Mouse (Mus musculus): Measurements from ENCODE around the gene Cldn3. TPM values are rescaled to one million over a fixed set of nuclear protein-coding genes. Genes with fewer than 3 reads are reported as not detected.
"Not testable (repeated sequence)": the region's sequence is repeated elsewhere in the genome, so short reads cannot be mapped to it uniquely, and the experiment has no call there.

The Cldn3 gene
- 113 and 143 TPM in 2 replicates for polyA plus RNA-seq (2014; fragmentation: Nextera tagmentation; extraction: Ambion mirVana)

DNA sequence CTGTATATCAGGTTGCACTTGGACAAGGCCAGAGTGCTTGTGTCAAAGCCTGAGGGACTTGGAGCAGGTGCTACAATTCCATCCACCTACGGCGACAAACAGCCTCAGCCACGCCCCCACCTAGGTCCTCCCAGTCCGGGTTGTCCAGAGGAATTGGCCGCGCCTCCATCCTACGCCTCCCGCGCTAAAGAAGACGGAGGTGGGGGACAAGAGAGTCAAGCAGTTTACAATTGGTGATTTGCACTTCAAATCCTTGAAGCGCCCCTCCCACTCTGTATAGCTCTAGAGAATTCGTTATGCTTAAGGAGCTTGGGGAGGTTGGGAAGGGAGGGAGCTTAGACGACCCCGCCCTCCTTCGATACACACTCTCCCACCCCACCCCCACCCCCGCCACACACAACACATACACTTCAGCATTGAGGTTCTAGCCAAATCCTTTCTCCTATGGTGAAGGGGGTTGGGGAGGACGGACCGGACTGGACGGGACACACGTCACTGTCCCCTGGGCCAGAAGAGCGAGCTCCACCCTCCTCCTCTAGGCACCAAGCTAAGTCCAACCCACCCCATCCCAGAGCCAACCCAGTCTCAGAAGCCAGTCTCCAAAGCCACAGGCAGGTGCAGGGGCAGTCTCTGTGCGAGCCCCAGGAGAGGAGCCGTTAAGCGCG lies at the start of gene Cldn3:
Gene Cldn3 (plus strand): TSS at position 582 of the 665 bp plus-strand sequence.
- H3K9ac ChIP-seq (ENCODE audit: low read length), result peak within 1 kb of the TSS; percentile 65
- H3K4me2 ChIP-seq (ENCODE audit: low read length), result peak within 1 kb of the TSS; percentile 46
- DNase-seq (ENCODE audit: low spot score) (peak; percentile 84), ATAC-seq (replicated peaks; ENCODE audit: low FRiP score, low TSS enrichment, low read depth) (peak; percentile 91)
- no peaks in the 10 kb centered on the region for H3K9me3 ChIP-seq (ENCODE audit: control insufficient read depth, low read length)
- peaks cover 4% of the 10 kb centered on the region; the same call in 1 of the 2 replicates for H3K4me1 ChIP-seq (replicated peaks; ENCODE audit: control insufficient read depth, insufficient read depth, low read length)
- peak within 1 kb of the TSS; percentile 30 for H3K4me3 ChIP-seq (ENCODE audit: low read depth, low read length)
- peaks cover 46% of the 10 kb centered on the region for H3K27me3 ChIP-seq (replicated peaks; ENCODE audit: control insufficient read depth, insufficient read depth, low read length)
- no peaks in the 10 kb centered on the region for H3K36me3 ChIP-seq (ENCODE audit: control insufficient read depth, insufficient read depth, low read length)
- H3K27ac ChIP-seq (ENCODE audit: low read depth), result peak within 1 kb of the TSS; percentile 87
- WGBS, result under 1% methylated on average over 25 of the region's 25 CpGs

DNA sequence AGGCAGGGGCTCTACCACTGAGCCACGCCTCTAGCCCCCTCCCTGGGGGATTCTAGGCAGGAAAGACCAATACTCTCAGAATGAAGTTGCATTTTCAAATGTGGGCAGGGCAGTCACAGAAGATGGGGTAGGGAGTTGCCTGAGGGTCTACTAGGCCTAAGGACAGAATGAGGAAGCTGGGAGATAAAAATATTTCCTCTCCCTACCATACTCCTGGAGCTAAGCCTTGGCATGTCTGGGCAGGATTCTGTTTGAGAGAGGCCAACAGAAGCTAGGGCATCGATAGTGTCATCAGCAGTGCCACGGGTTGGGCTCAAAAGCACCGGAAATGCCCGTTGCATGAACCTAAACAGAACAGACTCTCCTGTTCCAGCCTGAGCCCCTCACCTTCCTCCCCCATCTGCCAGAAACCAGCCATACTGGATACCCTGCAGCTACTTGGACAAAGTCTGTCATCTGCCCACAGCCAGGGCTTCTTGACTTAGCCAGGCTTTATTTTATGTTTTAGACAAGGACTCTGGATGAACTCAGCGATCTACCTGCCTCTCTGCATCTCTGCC lies 49.3 kb upstream of the Cldn3 start:
- Histone ChIP-seq H3K4me2 (ENCODE audit: low read length) (no peak overlapping the region), H3K4me1 (replicated peaks; ENCODE audit: control insufficient read depth, insufficient read depth, low read length) (0 out of 2 replicates have a peak, but pooled peaks cover 5% of the 10 kb centered on the region), H3K9me3 (ENCODE audit: control insufficient read depth, low read length) (no peaks in the 10 kb centered on the region), H3K27me3 (replicated peaks; ENCODE audit: control insufficient read depth, insufficient read depth, low read length) (no peaks in the 10 kb centered on the region), H3K27ac (ENCODE audit: low read depth) (no peak overlapping the region), H3K36me3 (ENCODE audit: control insufficient read depth, insufficient read depth, low read length) (no peaks in the 10 kb centered on the region), H3K4me3 (ENCODE audit: low read depth, low read length) (no peak overlapping the region), H3K9ac (ENCODE audit: low read length) (no peak overlapping the region)
- 87% methylated on average over 6 of the region's 6 CpGs for WGBS
- no peak for DNase-seq (ENCODE audit: low spot score)
- ATAC-seq (replicated peaks; ENCODE audit: low FRiP score, low TSS enrichment, low read depth), result no peak

DNA sequence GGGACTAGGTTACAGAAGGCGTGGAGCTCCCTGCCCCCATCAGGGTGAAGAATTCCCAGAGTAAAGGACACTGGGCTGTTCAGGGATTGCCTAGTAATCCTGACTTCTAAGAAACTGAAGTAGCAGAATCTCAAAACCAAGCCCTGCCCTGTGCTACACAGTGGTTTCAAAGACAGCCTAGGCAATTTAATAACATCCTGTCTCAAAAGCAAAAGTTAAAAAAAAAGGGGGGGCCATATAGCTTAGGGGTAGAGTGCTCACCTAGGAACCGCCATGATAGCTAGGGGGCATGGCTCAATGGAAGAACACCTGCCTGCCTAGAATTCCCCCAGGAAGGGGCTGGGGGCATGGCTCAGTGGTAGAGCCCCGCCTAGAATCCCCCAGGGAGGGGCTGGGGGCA lies 46.9 kb upstream of the Cldn3 start:
- H3K9ac ChIP-seq (ENCODE audit: low read length), result no peak overlapping the region
- no peak overlapping the region for H3K4me3 ChIP-seq (ENCODE audit: low read depth, low read length)
- ATAC-seq (replicated peaks; ENCODE audit: low FRiP score, low TSS enrichment, low read depth) (no peak), DNase-seq (ENCODE audit: low spot score) (no peak)
- no peaks in the 10 kb centered on the region; the same call in 1 of the 2 replicates for H3K4me1 ChIP-seq (replicated peaks; ENCODE audit: control insufficient read depth, insufficient read depth, low read length)
- whole genome bisulfite sequencing, result 74% methylated on average over 3 of the region's 3 CpGs
- H3K36me3 ChIP-seq (ENCODE audit: control insufficient read depth, insufficient read depth, low read length), result no peaks in the 10 kb centered on the region
- H3K9me3 ChIP-seq (ENCODE audit: control insufficient read depth, low read length), result no peaks in the 10 kb centered on the region
- H3K27ac ChIP-seq (ENCODE audit: low read depth), result no peak overlapping the region
- H3K4me2 ChIP-seq (ENCODE audit: low read length), result no peak overlapping the region
- H3K27me3 ChIP-seq (replicated peaks; ENCODE audit: control insufficient read depth, insufficient read depth, low read length), result no peaks in the 10 kb centered on the region

DNA sequence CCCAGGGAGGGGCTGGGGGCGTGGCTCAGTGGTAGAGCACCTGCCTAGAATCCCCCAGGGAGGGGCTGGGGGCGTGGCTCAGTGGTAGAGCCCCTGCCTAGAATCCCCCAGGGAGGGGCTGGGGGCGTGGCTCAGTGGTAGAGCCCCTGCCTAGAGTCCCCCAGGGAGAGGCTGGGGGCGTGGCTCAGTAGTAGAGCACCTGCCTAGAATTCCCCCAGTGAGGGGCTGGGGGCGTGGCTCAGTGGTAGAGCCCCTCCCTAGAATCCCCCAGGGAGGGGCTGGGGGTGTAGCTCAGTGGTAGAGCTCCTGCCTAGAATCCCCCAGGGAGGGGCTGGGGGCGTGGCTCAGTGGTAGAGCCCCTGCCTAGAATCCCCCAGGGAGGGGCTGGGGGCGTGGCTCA lies 46.5 kb upstream of the Cldn3 start:
- WGBS, result 96% methylated on average over 2 of the region's 7 CpGs
- not testable (repeated sequence) for H3K4me1 ChIP-seq (replicated peaks; ENCODE audit: control insufficient read depth, insufficient read depth, low read length); DNase-seq (ENCODE audit: low spot score); H3K4me3 ChIP-seq (ENCODE audit: low read depth, low read length); H3K36me3 ChIP-seq (ENCODE audit: control insufficient read depth, insufficient read depth, low read length); H3K27me3 ChIP-seq (replicated peaks; ENCODE audit: control insufficient read depth, insufficient read depth, low read length); H3K27ac ChIP-seq (ENCODE audit: low read depth); H3K9me3 ChIP-seq (ENCODE audit: control insufficient read depth, low read length); ATAC-seq (replicated peaks; ENCODE audit: low FRiP score, low TSS enrichment, low read depth); H3K4me2 ChIP-seq (ENCODE audit: low read length); H3K9ac ChIP-seq (ENCODE audit: low read length)

DNA sequence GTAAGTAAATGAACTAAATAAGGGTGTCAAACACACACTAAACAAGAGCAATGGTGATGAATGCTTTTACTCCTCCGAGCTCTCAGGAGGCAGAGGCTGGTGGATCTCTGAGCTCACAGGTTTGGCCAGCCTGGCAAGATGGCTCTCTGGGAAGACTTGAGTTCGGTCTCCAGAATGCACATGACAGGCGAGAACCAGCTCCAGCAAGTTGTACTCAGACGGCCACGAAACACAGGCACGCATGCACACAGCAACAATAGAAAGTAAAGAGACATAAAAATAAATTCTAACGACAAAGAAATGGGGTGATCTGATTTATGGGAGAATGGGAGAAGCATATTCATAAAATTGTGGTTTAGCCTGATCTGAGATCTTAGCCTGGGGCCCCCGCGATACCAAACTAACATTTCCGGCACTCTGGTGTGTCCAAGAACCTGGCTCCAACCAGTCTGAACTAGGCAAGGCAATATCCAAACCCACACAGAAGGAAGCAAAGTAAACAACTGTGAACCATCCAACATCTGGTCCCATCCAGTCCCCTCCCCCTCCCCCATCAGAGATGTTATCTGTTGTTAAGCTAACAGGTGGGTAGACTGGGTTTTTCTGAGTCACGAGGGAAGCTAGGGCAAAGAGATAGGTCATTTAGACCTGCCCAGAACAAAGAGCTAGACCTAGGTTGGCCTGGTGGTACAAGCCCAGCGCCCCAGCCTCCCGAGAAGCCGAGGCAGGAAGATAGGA lies 44.4 kb upstream of the Cldn3 start:
- DNase-seq (ENCODE audit: low spot score) (no peak), ATAC-seq (replicated peaks; ENCODE audit: low FRiP score, low TSS enrichment, low read depth) (no peak)
- H3K4me2 ChIP-seq (ENCODE audit: low read length), result no peak overlapping the region
- no peaks in the 10 kb centered on the region for H3K9me3 ChIP-seq (ENCODE audit: control insufficient read depth, low read length)
- H3K27ac ChIP-seq (ENCODE audit: low read depth), result 0 out of 2 replicates have a peak overlapping the region, but pooled peaks have one; percentile 1
- peaks cover 10% of the 10 kb centered on the region for H3K27me3 ChIP-seq (replicated peaks; ENCODE audit: control insufficient read depth, insufficient read depth, low read length)
- H3K4me3 ChIP-seq (ENCODE audit: low read depth, low read length), result no peak overlapping the region
- H3K9ac ChIP-seq (ENCODE audit: low read length), result no peak overlapping the region
- no peaks in the 10 kb centered on the region for H3K36me3 ChIP-seq (ENCODE audit: control insufficient read depth, insufficient read depth, low read length)
- H3K4me1 ChIP-seq (replicated peaks; ENCODE audit: control insufficient read depth, insufficient read depth, low read length), result peaks cover under 1% of the 10 kb centered on the region
- 58% methylated on average over 14 of the region's 14 CpGs for WGBS

DNA sequence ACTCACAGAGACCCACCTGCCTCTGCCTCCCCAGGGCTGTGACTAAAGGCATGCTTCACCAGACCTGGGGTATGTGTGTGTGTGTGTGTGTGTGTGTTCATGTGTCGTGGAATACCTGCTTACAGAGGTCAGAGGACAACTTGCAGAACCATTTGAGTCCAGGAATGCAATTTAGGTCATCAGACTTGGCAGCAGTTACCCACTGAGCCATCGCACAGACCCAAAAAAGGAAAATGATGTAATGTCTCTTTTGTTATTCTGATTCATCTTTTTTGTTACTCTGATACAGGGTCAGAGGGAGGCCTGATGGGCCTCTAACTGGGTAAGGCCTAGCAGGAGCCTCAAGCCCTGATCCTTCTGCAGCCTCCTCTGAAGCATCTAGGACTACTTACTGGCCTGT lies 43.3 kb upstream of the Cldn3 start:
- DNase-seq (ENCODE audit: low spot score), result no peak
- WGBS, result 74% methylated on average over 2 of the region's 2 CpGs

DNA sequence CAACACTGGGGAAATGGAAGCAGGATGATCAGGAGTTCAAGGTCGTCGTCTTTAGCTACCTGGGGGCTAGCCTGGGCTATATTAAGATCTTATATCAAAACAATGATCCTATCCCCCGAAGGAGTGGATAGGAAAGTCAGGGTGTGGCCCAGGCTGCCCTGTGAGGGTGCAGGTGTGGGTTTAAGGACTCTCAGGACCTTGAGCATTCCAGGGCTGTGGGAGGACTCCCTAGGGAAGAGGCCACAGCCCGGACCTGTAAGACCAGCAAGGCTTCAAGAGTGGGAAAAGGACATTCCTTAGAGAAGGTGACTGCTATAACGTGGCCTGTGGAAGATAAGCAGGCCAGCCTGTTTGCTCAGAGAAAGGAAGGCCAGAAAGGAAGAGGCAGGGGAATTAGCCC lies 41.8 kb upstream of the Cldn3 start:
- H3K36me3 ChIP-seq (ENCODE audit: control insufficient read depth, insufficient read depth, low read length), result no peaks in the 10 kb centered on the region
- H3K4me2 ChIP-seq (ENCODE audit: low read length), result peak overlapping the region; percentile 37
- H3K9me3 ChIP-seq (ENCODE audit: control insufficient read depth, low read length), result no peaks in the 10 kb centered on the region
- no peak overlapping the region for H3K9ac ChIP-seq (ENCODE audit: low read length)
- 0 out of 2 replicates have a peak overlapping the region, but pooled peaks have one; percentile 4 for H3K27ac ChIP-seq (ENCODE audit: low read depth)
- peaks cover 15% of the 10 kb centered on the region for H3K27me3 ChIP-seq (replicated peaks; ENCODE audit: control insufficient read depth, insufficient read depth, low read length)
- ATAC-seq (replicated peaks; ENCODE audit: low FRiP score, low TSS enrichment, low read depth) (no peak), DNase-seq (ENCODE audit: low spot score) (no peak)
- H3K4me1 ChIP-seq (replicated peaks; ENCODE audit: control insufficient read depth, insufficient read depth, low read length), result peaks cover 16% of the 10 kb centered on the region
- WGBS, result 62% methylated on average over 5 of the region's 5 CpGs
- H3K4me3 ChIP-seq (ENCODE audit: low read depth, low read length), result 0 out of 2 replicates have a peak overlapping the region, but pooled peaks have one; percentile 41

More for the DNA sequence above, 43.3 kb upstream of the Cldn3 start:
- Histone ChIP-seq H3K36me3 (ENCODE audit: control insufficient read depth, insufficient read depth, low read length) (no peaks in the 10 kb centered on the region), H3K27me3 (replicated peaks; ENCODE audit: control insufficient read depth, insufficient read depth, low read length) (peaks cover 15% of the 10 kb centered on the region), H3K9ac (ENCODE audit: low read length) (no peak overlapping the region), H3K4me3 (ENCODE audit: low read depth, low read length) (no peak overlapping the region), H3K4me1 (replicated peaks; ENCODE audit: control insufficient read depth, insufficient read depth, low read length) (peaks cover 12% of the 10 kb centered on the region), H3K9me3 (ENCODE audit: control insufficient read depth, low read length) (no peaks in the 10 kb centered on the region), H3K4me2 (ENCODE audit: low read length) (no peak overlapping the region), H3K27ac (ENCODE audit: low read depth) (no peak overlapping the region)
- ATAC-seq (replicated peaks; ENCODE audit: low FRiP score, low TSS enrichment, low read depth), result no peak

DNA sequence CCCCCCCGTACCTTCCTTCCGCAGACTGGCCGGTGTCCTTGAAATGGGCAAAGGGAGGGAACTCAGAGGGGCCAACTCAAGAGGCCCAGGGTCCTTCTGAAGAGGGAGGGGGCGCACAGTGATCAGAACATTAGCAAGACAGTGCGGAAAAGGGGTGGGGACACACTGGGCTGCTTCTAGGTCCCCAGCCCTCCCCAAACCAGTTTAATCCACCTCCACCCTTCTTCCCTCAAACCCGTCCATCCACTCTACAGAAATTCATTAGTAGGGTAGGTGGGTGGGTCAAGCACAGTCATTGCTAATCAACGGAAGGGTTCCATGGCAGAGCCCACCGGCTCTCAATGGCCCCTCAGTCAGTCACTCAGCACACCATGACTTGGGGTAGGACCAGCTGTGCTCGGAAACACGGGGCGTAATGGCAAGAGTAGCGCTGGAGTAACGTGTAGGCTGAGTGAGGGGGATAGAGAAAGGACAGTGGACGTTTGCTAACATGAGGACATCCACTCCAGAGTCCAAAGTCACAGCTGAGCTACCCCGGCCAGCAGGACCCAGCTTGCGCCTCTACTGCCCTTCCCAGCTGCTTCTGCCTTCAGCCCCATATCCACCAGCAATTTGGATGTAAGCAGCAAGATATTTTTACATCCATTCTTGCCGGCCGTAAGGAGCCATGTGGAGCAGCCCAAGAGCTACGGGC lies 40.6 kb upstream of the Cldn3 start:
- Histone ChIP-seq H3K4me1 (replicated peaks; ENCODE audit: control insufficient read depth, insufficient read depth, low read length) (peaks cover 16% of the 10 kb centered on the region), H3K9ac (ENCODE audit: low read length) (peak overlapping the region; percentile 60), H3K36me3 (ENCODE audit: control insufficient read depth, insufficient read depth, low read length) (no peaks in the 10 kb centered on the region), H3K4me3 (ENCODE audit: low read depth, low read length) (peak overlapping the region; percentile 41), H3K4me2 (ENCODE audit: low read length) (peak overlapping the region; percentile 37), H3K27ac (ENCODE audit: low read depth) (peak overlapping the region; percentile 84), H3K9me3 (ENCODE audit: control insufficient read depth, low read length) (no peaks in the 10 kb centered on the region), H3K27me3 (replicated peaks; ENCODE audit: control insufficient read depth, insufficient read depth, low read length) (peaks cover 15% of the 10 kb centered on the region)
- DNase-seq (ENCODE audit: low spot score), result no peak
- no peak for ATAC-seq (replicated peaks; ENCODE audit: low FRiP score, low TSS enrichment, low read depth)
- 46% methylated on average over 19 of the region's 19 CpGs for WGBS
